In genomic region chr9:68883005-68883404, GRCm38 (mm10) we compare ENCODE assay signal across 28 mouse cellular contexts.
DNase-seq lines count a peak whose midpoint lies in the region; ATAC-seq and TF ChIP-seq lines count a peak whose summit lies in the region.
"Had no signal": no experiment of that assay in that cellular context is flagged by ENCODE, and none has a peak within 500 bp of the region (broad histone marks: within the 10 kb centered on the region; RNA-seq: fewer than 3 reads in every experiment).

No protein-coding gene starts in this region.

- H3K9me3 ChIP-seq in liver, embryonic 13.5 days (replicated peaks) = no peaks in the 10 kb centered on the region
- H3K9me3 ChIP-seq in liver, embryonic 11.5 days (ENCODE audit: control insufficient read depth, low read length) = no peaks in the 10 kb centered on the region
- H3K9me3 ChIP-seq: forebrain, embryonic 12.5 days; heart, embryonic 15.5 days; hindbrain, embryonic 13.5 days; midbrain, embryonic 15.5 days; neural tube, embryonic 15.5 days had no signal

- H3K4me2 ChIP-seq in liver, embryonic 13.5 days = no peak overlapping the region
- no peak overlapping the region for H3K4me2 ChIP-seq in liver, embryonic 11.5 days
- H3K4me2 ChIP-seq: forebrain, embryonic 12.5 days; heart, embryonic 15.5 days; hindbrain, embryonic 13.5 days; lung, embryonic 14.5 days; midbrain, embryonic 15.5 days; neural tube, embryonic 15.5 days had no signal

- no peak for DNase-seq in gastrocnemius, adult 2 months
- DNase-seq in gastrocnemius, postnatal 36 days = no peak
- DNase-seq in liver, embryonic 13.5 days = no peak
- no peak for DNase-seq in liver, embryonic 11.5 days (ENCODE audit: low spot score)
- no peak for DNase-seq in right cerebral cortex, adult 2 months (ENCODE audit: low spot score in 2 of 2)
- no peak for DNase-seq in thymus, postnatal 36 days
- DNase-seq: adrenal gland, adult 8-10 months; cerebellum, adult 11 months; cerebellum, adult 9-11 months; forebrain, postnatal 0 days; gastrocnemius, postnatal 10 days; heart, postnatal 36 days; kidney, adult 8-10 months; layer of hippocampus, postnatal 36 days; left cerebral cortex, postnatal 4 days; lung, embryonic 14.5 days; retina, postnatal 1 day; right cerebral cortex, postnatal 25 days had no signal

- H3K79me2 ChIP-seq in macrophage (ENCODE audit: inconsistent target) = no peaks in the 10 kb centered on the region

- H3K27me3 ChIP-seq in liver, embryonic 13.5 days = no peaks in the 10 kb centered on the region
- no peaks in the 10 kb centered on the region for H3K27me3 ChIP-seq in liver, embryonic 11.5 days (replicated peaks; ENCODE audit: control insufficient read depth, insufficient read depth, low read length)
- H3K27me3 ChIP-seq: heart, embryonic 15.5 days; hindbrain, embryonic 13.5 days; midbrain, embryonic 15.5 days; neural tube, embryonic 15.5 days had no signal

- peak overlapping the region; percentile 70 for H3K27ac ChIP-seq in gastrocnemius, adult 2 months
- 0 out of 2 replicates have a peak overlapping the region, but pooled peaks have one; percentile 3 for H3K27ac ChIP-seq in liver, embryonic 13.5 days
- H3K27ac ChIP-seq in liver, embryonic 11.5 days (ENCODE audit: low read depth, low read length) = no peak overlapping the region
- H3K27ac ChIP-seq in macrophage = peak overlapping the region; percentile 49
- H3K27ac ChIP-seq: heart, embryonic 15.5 days; kidney, postnatal 0 days; midbrain, embryonic 15.5 days; neural tube, embryonic 15.5 days had no signal

- no peak overlapping the region for H3K4me3 ChIP-seq in gastrocnemius, adult 2 months
- H3K4me3 ChIP-seq in liver, embryonic 13.5 days (replicated peaks) = no peak overlapping the region
- no peak overlapping the region for H3K4me3 ChIP-seq in liver, embryonic 11.5 days (ENCODE audit: low read depth, low read length)
- H3K4me3 ChIP-seq in macrophage (ENCODE audit: inconsistent target) = no peak overlapping the region
- H3K4me3 ChIP-seq: forebrain, embryonic 12.5 days; heart, embryonic 15.5 days; hindbrain, embryonic 13.5 days; midbrain, embryonic 15.5 days; neural tube, embryonic 15.5 days had no signal

- ATAC-seq in liver, embryonic 13.5 days (ENCODE audit: low read depth) = no peak
- no peak for ATAC-seq in liver, embryonic 11.5 days (replicated peaks; ENCODE audit: low FRiP score)
- ATAC-seq in common myeloid progenitor, adult 5-6 weeks (replicated peaks; ENCODE audit: low read depth, poor library complexity, severe bottlenecking) = 0 out of 2 replicates have a peak, but pooled peaks have one; percentile 32
- ATAC-seq: forebrain, postnatal 0 days; intestine, embryonic 16.5 days; midbrain, embryonic 15.5 days had no signal

- H3K9ac ChIP-seq in liver, embryonic 13.5 days = no peak overlapping the region
- no peak overlapping the region for H3K9ac ChIP-seq in liver, embryonic 11.5 days (ENCODE audit: low read depth, low read length)
- H3K9ac ChIP-seq: forebrain, embryonic 12.5 days; forebrain, postnatal 0 days; heart, embryonic 15.5 days; hindbrain, embryonic 13.5 days; lung, embryonic 14.5 days; midbrain, embryonic 15.5 days; neural tube, embryonic 15.5 days had no signal

- no peak for TF ChIP-seq CTCF in gastrocnemius, adult 2 months (IDR thresholded peaks at IDR 0.05)

- WGBS in liver, embryonic 13.5 days (ENCODE audit: insufficient replicate concordance) = 18% methylated on average over 6 of the region's 6 CpGs
- 43% methylated on average over 6 of the region's 6 CpGs for WGBS in liver, embryonic 11.5 days
- 6% methylated on average over 6 of the region's 6 CpGs for WGBS in macrophage (ENCODE audit: missing documents)

- intact Hi-C loops in gastrocnemius, adult 2 months (cut with DNase I) = no loop called here
- intact Hi-C loops in gastrocnemius, postnatal 36 days (cut with DNase I) = no loop called here

- peaks cover 15% of the 10 kb centered on the region for H3K4me1 ChIP-seq in liver, embryonic 13.5 days (replicated peaks)
- peaks cover 4% of the 10 kb centered on the region; the same call in 1 of the 2 replicates for H3K4me1 ChIP-seq in liver, embryonic 11.5 days (replicated peaks; ENCODE audit: control insufficient read depth, insufficient read depth, low read length)

- H3K36me3 ChIP-seq in liver, embryonic 13.5 days = no peaks in the 10 kb centered on the region
- H3K36me3 ChIP-seq in liver, embryonic 11.5 days (ENCODE audit: control insufficient read depth, insufficient read depth, low read length) = no peaks in the 10 kb centered on the region
- no peaks in the 10 kb centered on the region for H3K36me3 ChIP-seq in macrophage (ENCODE audit: inconsistent target)
- H3K36me3 ChIP-seq: forebrain, embryonic 12.5 days; G1E; heart, embryonic 15.5 days; hindbrain, embryonic 13.5 days; midbrain, embryonic 15.5 days; neural tube, embryonic 15.5 days had no signal
